Mouse (Mus musculus) cerebellum, adult 18-20 months (tissue): ENCODE measurements at regions not wholly inside any gene's neighbourhood (a gene's known extent, or its start where the extent isn't known, plus 50 kb on each side); places are given as distances from the start of the nearest gene placed in this dataset.

Experiments
- DNase-seq, 2 experiments: peaks; one replicate each; pipeline ENCODE4 v3.0.0; 2021

DNA sequence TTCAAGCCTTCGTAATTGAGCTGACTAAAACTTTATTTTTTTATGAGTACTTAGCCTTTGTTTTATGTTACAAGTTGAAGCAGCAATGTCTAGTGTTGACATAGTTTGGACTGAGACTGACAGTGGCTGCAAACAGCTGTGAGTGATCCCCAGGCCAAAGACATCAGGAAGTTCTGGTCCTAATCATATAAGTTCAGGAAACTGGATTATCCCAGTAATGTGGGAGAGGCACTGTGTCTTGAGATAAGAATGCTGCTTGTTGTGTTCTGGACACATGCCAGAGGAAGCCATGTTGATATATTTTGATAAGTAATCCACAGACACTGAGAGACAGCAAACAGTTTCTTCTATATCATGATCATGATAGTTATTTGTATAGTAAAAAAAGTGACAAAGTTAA, 153.4 kb downstream of the Lrriq3 start:
- no peak for DNase-seq

GRCm38 (mm10) chr3:155247124-155247523, 153.9 kb downstream of the Lrriq3 start:
- DNase-seq, result no peak

DNA sequence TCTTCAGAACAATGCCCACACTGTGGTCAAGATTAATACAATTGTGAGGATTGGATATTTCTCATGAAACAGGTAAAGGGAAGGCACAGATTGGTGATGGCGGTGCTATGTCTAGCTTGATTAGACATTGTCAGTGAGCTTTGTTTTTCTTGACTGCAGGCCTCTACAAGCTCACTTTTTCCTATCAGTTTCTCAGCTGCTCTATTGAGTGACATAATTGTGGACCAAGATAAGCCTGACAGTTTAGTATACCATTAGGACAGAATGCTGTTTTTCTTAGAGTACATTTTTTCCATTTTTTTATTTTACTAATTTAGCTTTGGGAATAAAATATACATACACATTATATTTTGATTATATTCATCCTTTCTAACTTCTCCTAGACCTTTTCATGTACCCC, 154.7 kb downstream of the Lrriq3 start:
- DNase-seq, result no peak

GRCm38 (mm10) chr3:155250904-155251303, 157.7 kb downstream of the Lrriq3 start:
- no peak for DNase-seq

DNA sequence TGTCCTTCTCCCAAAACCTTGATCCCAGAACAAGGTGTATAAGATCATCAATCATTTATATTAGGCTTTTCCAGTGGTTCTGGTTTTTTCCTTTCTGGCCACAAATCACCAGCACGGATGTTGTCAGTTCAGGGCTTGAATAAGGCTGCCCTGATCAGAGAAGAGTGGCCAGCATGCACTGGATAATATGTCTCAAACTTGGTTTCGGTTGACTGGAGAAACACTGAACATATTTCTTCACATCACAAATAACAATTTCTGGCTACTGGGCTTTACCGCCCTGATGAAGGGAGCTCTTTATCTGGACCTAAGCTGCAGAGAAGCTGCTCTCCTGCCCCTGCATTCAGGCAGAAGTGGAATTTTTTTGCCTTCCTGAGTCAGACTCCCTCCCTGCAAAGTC, 205.0 kb downstream of the Lrriq3 start:
- no peak for DNase-seq

GRCm38 (mm10) chr3:155298724-155299123, 205.5 kb downstream of the Lrriq3 start:
- DNase-seq, result no peak

- DNase-seq, result no peak
These were observed 229.1 kb downstream of the Lrriq3 start for GRCm38 (mm10) chr3:155322322-155322721.

GRCm38 (mm10) chr3:155329701-155330100, 236.5 kb downstream of the Lrriq3 start:
- DNase-seq, result peak in 1 of 2 experiments; percentile 4

- DNase-seq, result no peak
These were observed 256.0 kb downstream of the Lrriq3 start for GRCm38 (mm10) chr3:155349185-155349584.

GRCm38 (mm10) chr3:155351636-155352035, 258.4 kb downstream of the Lrriq3 start:
- DNase-seq, result no peak

- no peak for DNase-seq
These were observed 259.1 kb downstream of the Lrriq3 start for GRCm38 (mm10) chr3:155352277-155352802.

DNA sequence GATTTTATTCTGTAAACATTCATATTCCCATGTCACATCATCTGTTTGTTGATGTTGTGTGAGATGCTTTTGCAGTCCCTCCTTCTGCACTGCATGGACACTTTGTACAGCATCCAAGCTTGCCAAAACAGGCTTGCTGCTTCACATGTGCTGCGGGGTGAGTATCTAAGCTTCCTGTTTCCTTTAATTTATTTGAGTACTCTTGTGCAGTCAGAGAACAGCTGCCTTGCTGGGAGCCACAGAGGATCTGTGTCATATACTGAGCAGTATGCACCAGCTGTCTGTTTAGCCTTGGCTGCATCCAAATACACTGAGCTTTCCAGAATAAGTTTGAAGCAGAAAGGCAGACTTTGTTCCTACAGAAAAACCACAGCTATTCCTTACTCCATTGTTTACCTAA, 267.2 kb downstream of the Lrriq3 start:
- no peak for DNase-seq

DNA sequence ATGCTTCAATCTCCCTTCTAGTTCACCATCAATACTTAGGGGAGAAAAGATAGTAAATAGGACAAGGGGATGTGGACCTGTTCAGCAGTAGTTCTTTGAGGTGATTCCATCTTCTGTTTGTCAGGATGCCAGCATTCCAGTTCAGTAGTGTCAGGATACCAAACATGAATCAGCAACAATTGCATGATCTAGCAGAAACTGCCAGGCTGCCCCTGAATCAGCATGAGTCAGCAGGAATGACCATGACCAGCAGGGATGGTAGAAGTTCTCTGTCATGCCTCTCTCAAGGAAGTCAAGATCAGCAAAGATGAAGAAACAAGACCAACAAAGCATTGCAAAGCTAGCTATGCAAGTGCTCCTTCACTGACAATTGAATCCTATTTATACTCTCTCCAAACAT, 277.5 kb downstream of the Lrriq3 start:
- no peak for DNase-seq

- DNase-seq, result no peak
These were observed 280.4 kb downstream of the Lrriq3 start for GRCm38 (mm10) chr3:155373591-155373990.

DNA sequence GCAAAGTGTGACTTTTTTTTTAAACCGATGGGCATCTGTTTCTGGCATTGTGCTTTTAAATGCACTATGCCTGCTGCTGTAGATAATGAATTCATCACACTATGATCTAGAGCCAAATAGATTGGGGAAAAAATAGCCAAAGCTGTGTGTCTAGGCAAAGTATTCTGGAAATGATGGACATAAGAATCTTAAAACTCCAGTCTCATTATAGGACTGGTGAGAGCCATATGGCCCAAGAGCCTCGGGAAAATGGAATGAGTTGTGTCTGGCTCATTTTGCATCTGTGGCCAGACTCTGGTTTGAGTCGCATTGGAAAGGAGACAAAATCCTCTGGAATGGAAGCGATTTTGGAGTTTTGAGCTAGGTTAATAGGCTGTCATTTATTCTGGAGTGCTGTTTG, 288.7 kb downstream of the Lrriq3 start:
- DNase-seq, result no peak

GRCm38 (mm10) chr3:155382817-155383216, 289.6 kb downstream of the Lrriq3 start:
- no peak for DNase-seq

DNA sequence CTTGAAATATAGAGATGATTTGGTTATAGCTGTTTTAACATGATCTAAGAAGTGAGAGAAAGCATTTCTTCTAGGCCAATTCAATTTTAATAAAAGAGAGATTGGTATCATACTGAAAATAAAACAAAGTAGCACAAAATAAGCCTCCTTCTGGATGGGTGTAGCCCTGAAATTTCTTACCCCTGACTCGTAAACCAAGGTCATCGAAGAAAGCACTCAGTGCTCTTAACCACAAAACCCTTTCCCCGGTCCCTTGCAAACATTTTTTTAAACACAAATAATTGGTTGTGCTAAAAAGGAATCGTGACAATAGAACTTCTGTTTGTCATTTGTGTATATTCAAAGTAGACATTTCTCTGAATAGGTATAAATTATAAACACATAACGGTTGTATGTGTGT, 297.4 kb downstream of the Lrriq3 start:
- DNase-seq, result no peak

DNA sequence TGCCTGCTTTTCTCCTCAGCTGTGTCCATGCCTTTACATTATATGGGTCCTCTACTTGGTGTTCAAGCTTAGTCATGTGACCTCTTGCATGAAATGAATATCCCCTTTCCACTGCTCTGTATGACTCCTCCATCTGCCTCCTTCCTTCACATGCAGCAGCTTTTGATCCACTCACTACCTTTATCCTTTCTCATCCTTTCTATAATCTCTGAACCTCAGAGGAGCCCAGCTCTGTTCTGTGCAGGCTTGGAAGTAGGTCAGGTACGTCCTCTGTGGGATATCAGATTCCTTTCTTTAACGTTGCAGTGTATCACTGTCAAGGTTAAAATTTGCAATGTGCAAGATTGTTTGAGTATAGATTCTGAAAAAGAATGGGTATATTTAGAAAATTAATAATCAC, 302.9 kb downstream of the Lrriq3 start:
- DNase-seq, result no peak

DNA sequence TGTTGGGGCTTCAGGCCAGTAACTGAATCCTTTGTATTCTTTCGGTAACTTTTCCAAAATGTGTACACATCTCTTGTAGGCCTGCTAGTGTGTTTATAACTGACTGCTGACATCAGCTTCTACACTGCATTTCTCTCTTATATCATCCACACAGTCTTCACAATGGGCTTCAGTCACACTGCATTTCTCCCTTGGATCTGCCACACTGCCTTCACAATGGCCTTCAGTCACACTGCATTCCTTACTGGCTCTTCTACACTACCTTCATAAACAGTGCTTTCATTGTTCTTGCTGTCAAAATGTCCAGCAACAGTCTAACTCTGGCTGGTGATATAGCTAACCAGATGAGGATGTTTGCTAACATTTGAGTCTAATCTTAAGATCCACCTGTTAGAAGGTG, 308.5 kb downstream of the Lrriq3 start:
- DNase-seq, result no peak

- DNase-seq, result no peak
These were observed 315.7 kb downstream of the Lrriq3 start for GRCm38 (mm10) chr3:155408907-155409306.

DNA sequence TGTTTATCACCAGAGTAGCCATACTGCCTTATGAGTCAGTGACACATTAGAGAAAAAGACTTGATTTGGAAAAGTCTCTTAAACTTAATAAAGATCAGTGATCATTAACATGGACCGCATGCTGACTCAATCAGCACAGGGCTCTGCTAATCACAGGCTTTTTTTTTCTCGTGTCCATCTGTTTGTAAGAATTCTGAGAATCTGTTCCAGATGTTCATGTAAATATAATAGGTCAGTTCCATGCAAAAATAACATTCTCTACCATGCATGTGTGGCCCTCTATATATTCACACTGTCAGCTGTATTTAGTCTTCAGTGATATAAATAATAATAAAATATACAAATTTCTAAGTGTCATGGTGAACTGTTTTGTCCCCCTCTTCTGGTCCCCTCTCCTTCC, 316.1 kb downstream of the Lrriq3 start:
- DNase-seq, result no peak

DNA sequence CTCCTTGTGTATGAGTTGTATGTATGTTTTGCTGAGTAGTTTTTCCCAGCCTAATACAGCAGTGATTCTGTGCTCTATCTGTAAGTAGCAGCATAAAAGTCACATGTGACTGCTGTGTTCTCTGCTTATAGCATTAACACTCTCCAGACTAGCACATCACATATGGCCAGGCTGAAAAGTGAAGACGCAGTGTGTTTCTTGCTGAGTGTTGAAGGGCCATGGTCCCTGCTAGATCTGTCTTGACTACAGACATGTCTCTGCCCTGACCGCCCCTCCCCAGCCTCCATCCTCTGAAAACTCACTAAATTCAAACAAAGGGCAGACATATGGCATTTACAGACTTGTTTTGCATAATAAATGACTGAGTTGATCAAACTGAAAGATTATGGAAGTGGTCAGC, 316.6 kb downstream of the Lrriq3 start:
- no peak for DNase-seq

DNA sequence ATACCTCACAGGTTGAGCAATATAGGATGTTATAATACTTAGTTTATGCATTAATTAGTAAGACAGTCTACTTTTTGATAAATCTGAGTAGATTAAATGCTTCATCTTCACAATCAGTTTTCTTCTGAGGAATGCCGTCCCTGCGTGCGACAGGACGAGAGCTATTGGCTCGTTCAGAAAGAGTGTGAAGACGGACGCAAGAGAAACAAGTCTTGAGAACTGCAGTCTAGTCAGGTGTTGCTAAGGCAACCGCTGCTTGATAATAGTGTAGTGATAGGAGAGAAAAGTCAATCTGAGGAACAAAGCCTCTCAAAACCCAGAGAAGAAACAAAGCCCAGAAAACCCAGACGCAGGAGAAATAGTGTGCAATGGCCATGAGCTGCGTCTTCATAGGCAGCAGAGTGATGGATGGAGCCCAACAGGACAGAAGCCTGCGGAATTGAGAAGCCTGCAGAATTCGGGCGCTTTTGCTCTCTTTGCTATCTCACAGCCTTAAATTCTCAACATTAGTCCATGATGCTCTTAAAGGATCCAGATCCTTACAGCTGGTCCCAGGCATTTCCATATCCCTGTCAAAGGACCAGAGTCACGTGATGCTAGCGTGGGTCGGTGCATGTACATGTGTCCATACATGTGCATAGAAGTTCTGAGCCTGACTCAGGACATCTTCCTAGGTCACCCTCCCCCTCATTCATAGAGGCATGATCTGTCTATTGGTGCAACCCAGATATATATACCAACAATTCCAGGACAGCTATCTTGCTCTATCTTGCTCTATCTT, 366.7 kb downstream of the Lrriq3 start:
- DNase-seq, result no peak

- no peak for DNase-seq
These were observed 368.9 kb downstream of the Lrriq3 start for GRCm38 (mm10) chr3:155462095-155462494.

GRCm38 (mm10) chr3:155470742-155471141, 377.5 kb downstream of the Lrriq3 start:
- no peak for DNase-seq
